Mouse (Mus musculus) liver, embryonic 14.5 days (tissue): ENCODE results near the gene Haspin.

Source experiments
- CTCF ChIP-seq: IDR thresholded peaks from 2 replicates; pipeline ENCODE4 v1.5.1; 2016; ENCODE audit warnings: antibody characterized with exemption, low read depth, control low read depth
- EP300 ChIP-seq: IDR thresholded peaks from 2 replicates; pipeline ENCODE4 v1.6.1; 2016; ENCODE audit warnings: antibody characterized with exemption, low read depth

- TF ChIP-seq CTCF (no peak), EP300 (no peak)
Observed at GRCm38 (mm10) chr11:73155071-73155470, 17.0 kb upstream of the Haspin start.
